Mouse (Mus musculus): ENCODE measurements around the gene Slc48a1. TPM values are rescaled to one million over a fixed set of nuclear protein-coding genes. Genes with fewer than 3 reads are reported as not detected.

The Slc48a1 gene
- polyA plus RNA-seq, 1 experiment from 2014 or later: 34.4 TPM

DNA sequence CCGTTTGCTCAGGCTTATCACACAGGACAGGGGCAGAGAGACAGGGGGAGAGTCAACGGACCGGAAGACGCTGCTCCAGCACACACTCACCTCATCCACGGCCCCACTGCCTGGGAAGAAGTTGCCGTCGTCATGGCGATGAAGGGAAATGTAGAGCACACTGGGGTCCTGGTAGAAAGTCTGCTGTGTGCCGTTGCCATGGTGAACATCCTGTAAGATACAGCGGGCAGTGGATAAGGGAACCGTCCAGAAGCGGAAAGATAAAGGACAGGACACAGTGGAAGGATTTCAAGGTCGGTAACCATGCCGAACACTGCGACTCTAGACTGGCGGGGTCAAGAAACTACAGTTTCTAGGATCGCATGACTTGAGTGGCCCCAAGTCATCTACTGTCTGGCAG lies 19.8 kb downstream of the Slc48a1 start:
- no peaks in the 10 kb centered on the region for H3K9me3 ChIP-seq (ENCODE audit: control insufficient read depth, low read length)
- no peak overlapping the region for H3K9ac ChIP-seq (ENCODE audit: low read depth, low read length)
- no peak overlapping the region for H3K27ac ChIP-seq (ENCODE audit: low read depth, low read length)
- WGBS: 73% methylated on average over 17 of the region's 17 CpGs
- ATAC-seq (ENCODE audit: low FRiP score, low TSS enrichment): no peak
- H3K27me3 ChIP-seq (ENCODE audit: control insufficient read depth, insufficient read depth, low read length): no peaks in the 10 kb centered on the region
- no peaks in the 10 kb centered on the region for H3K4me1 ChIP-seq (ENCODE audit: control insufficient read depth, insufficient read depth, low read length)
- peaks cover 77% of the 10 kb centered on the region for H3K36me3 ChIP-seq (ENCODE audit: control insufficient read depth, insufficient read depth, low read length)
- H3K4me2 ChIP-seq (replicated peaks; ENCODE audit: low read depth, low read length): no peak overlapping the region
- no peak overlapping the region for H3K4me3 ChIP-seq (ENCODE audit: low read length)

DNA sequence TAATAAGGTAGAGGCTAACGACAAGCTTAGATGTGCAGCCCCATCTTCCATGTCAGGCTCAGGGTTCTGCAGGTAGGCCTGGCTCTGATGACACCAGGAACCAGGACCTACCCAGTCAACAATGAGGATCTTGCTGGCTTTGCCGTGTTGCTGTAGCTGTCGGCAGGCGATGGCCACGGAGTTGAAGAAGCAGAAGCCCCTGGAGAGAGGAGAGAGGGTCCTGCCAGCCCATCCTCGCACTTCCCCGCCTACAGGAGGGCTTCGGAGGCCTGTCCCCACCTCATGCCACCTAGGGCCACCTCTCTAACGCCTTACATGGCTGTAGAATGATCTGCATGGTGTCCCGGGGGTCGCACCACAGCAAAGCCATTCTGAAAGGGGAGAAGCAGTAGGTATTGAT lies 21.1 kb downstream of the Slc48a1 start:
- no peaks in the 10 kb centered on the region for H3K9me3 ChIP-seq (ENCODE audit: control insufficient read depth, low read length)
- WGBS: 83% methylated on average over 11 of the region's 11 CpGs
- H3K9ac ChIP-seq (ENCODE audit: low read depth, low read length): no peak overlapping the region
- H3K4me3 ChIP-seq (ENCODE audit: low read length): no peak overlapping the region
- H3K4me1 ChIP-seq (ENCODE audit: control insufficient read depth, insufficient read depth, low read length): no peaks in the 10 kb centered on the region
- H3K27ac ChIP-seq (ENCODE audit: low read depth, low read length): no peak overlapping the region
- no peaks in the 10 kb centered on the region for H3K27me3 ChIP-seq (ENCODE audit: control insufficient read depth, insufficient read depth, low read length)
- no peak overlapping the region for H3K4me2 ChIP-seq (replicated peaks; ENCODE audit: low read depth, low read length)
- peaks cover 66% of the 10 kb centered on the region for H3K36me3 ChIP-seq (ENCODE audit: control insufficient read depth, insufficient read depth, low read length)
- no peak for ATAC-seq (ENCODE audit: low FRiP score, low TSS enrichment)

GRCm38 (mm10) chr15:97800853-97801252 lies 22.5 kb downstream of the Slc48a1 start:
- WGBS: 86% methylated on average over 13 of the region's 13 CpGs
- Histone ChIP-seq H3K36me3 (ENCODE audit: control insufficient read depth, insufficient read depth, low read length) (peaks cover 62% of the 10 kb centered on the region), H3K4me2 (replicated peaks; ENCODE audit: low read depth, low read length) (no peak overlapping the region), H3K9me3 (ENCODE audit: control insufficient read depth, low read length) (no peaks in the 10 kb centered on the region), H3K27me3 (ENCODE audit: control insufficient read depth, insufficient read depth, low read length) (no peaks in the 10 kb centered on the region), H3K27ac (ENCODE audit: low read depth, low read length) (no peak overlapping the region), H3K9ac (ENCODE audit: low read depth, low read length) (no peak overlapping the region), H3K4me3 (ENCODE audit: low read length) (no peak overlapping the region), H3K4me1 (ENCODE audit: control insufficient read depth, insufficient read depth, low read length) (no peaks in the 10 kb centered on the region)
- no peak for ATAC-seq (ENCODE audit: low FRiP score, low TSS enrichment)

DNA sequence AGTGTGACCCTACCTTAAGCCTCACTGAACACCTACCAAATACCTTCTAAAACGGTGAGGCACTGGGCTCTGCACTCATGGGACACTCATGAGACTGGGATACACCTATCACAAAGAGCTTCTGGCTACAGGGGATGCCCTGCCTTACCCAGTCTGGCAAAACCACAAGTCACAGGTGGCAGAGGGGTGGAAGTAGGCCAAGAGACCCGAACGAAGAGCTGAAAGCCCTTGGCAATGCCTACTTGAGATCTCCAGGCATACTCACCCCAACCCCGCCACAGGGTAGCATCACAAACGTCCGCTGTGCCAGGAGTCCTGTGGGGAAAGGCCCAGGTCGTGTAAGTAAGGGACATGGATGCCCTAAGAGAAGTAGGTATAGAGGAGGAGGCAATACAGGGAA lies 23.5 kb downstream of the Slc48a1 start:
- 78% methylated on average over 7 of the region's 7 CpGs for WGBS
- Histone ChIP-seq H3K9me3 (ENCODE audit: control insufficient read depth, low read length) (no peaks in the 10 kb centered on the region), H3K9ac (ENCODE audit: low read depth, low read length) (no peak overlapping the region), H3K27me3 (ENCODE audit: control insufficient read depth, insufficient read depth, low read length) (no peaks in the 10 kb centered on the region), H3K4me3 (ENCODE audit: low read length) (no peak overlapping the region), H3K27ac (ENCODE audit: low read depth, low read length) (no peak overlapping the region), H3K4me1 (ENCODE audit: control insufficient read depth, insufficient read depth, low read length) (no peaks in the 10 kb centered on the region), H3K36me3 (ENCODE audit: control insufficient read depth, insufficient read depth, low read length) (peaks cover 63% of the 10 kb centered on the region), H3K4me2 (replicated peaks; ENCODE audit: low read depth, low read length) (no peak overlapping the region)
- ATAC-seq (ENCODE audit: low FRiP score, low TSS enrichment): no peak

GRCm38 (mm10) chr15:97802575-97802974 lies 24.3 kb downstream of the Slc48a1 start:
- H3K27ac ChIP-seq (ENCODE audit: low read depth, low read length): no peak overlapping the region
- WGBS: 24% methylated on average over 13 of the region's 13 CpGs
- H3K27me3 ChIP-seq (ENCODE audit: control insufficient read depth, insufficient read depth, low read length): no peaks in the 10 kb centered on the region
- peak overlapping the region; percentile 14; the same call in 1 of the 2 replicates for H3K4me3 ChIP-seq (ENCODE audit: low read length)
- H3K4me2 ChIP-seq (replicated peaks; ENCODE audit: low read depth, low read length): peak overlapping the region; percentile 13; the same call in 1 of the 2 replicates
- peaks cover 63% of the 10 kb centered on the region for H3K36me3 ChIP-seq (ENCODE audit: control insufficient read depth, insufficient read depth, low read length)
- ATAC-seq (ENCODE audit: low FRiP score, low TSS enrichment): peak; percentile 49; the same call in 1 of the 2 replicates
- H3K4me1 ChIP-seq (ENCODE audit: control insufficient read depth, insufficient read depth, low read length): no peaks in the 10 kb centered on the region
- H3K9ac ChIP-seq (ENCODE audit: low read depth, low read length): no peak overlapping the region
- H3K9me3 ChIP-seq (ENCODE audit: control insufficient read depth, low read length): no peaks in the 10 kb centered on the region

GRCm38 (mm10) chr15:97807867-97808266 lies 29.5 kb downstream of the Slc48a1 start:
- peaks cover under 1% of the 10 kb centered on the region; the same call in 1 of the 2 replicates for H3K4me1 ChIP-seq (ENCODE audit: control insufficient read depth, insufficient read depth, low read length)
- whole genome bisulfite sequencing: 86% methylated on average over 12 of the region's 12 CpGs

GRCm38 (mm10) chr15:97808532-97808931 lies 30.2 kb downstream of the Slc48a1 start:
- Histone ChIP-seq H3K27ac (ENCODE audit: low read depth, low read length) (no peak overlapping the region), H3K4me1 (ENCODE audit: control insufficient read depth, insufficient read depth, low read length) (peaks cover 7% of the 10 kb centered on the region), H3K27me3 (ENCODE audit: control insufficient read depth, insufficient read depth, low read length) (no peaks in the 10 kb centered on the region), H3K9ac (ENCODE audit: low read depth, low read length) (no peak overlapping the region), H3K36me3 (ENCODE audit: control insufficient read depth, insufficient read depth, low read length) (peaks cover 56% of the 10 kb centered on the region), H3K4me3 (ENCODE audit: low read length) (no peak overlapping the region), H3K9me3 (ENCODE audit: control insufficient read depth, low read length) (no peaks in the 10 kb centered on the region), H3K4me2 (replicated peaks; ENCODE audit: low read depth, low read length) (no peak overlapping the region)
- no peak for ATAC-seq (ENCODE audit: low FRiP score, low TSS enrichment)
- 85% methylated on average over 13 of the region's 14 CpGs for WGBS

More at GRCm38 (mm10) chr15:97807867-97808266, 29.5 kb downstream of the Slc48a1 start:
- H3K27me3 ChIP-seq (ENCODE audit: control insufficient read depth, insufficient read depth, low read length): no peaks in the 10 kb centered on the region
- H3K9ac ChIP-seq (ENCODE audit: low read depth, low read length): no peak overlapping the region
- H3K4me3 ChIP-seq (ENCODE audit: low read length): no peak overlapping the region
- no peaks in the 10 kb centered on the region for H3K9me3 ChIP-seq (ENCODE audit: control insufficient read depth, low read length)
- peaks cover 56% of the 10 kb centered on the region for H3K36me3 ChIP-seq (ENCODE audit: control insufficient read depth, insufficient read depth, low read length)
- H3K27ac ChIP-seq (ENCODE audit: low read depth, low read length): no peak overlapping the region
- no peak for ATAC-seq (ENCODE audit: low FRiP score, low TSS enrichment)
- H3K4me2 ChIP-seq (replicated peaks; ENCODE audit: low read depth, low read length): no peak overlapping the region

GRCm38 (mm10) chr15:97809206-97809605 lies 30.9 kb downstream of the Slc48a1 start:
- no peak overlapping the region for H3K27ac ChIP-seq (ENCODE audit: low read depth, low read length)
- peaks cover 13% of the 10 kb centered on the region for H3K4me1 ChIP-seq (ENCODE audit: control insufficient read depth, insufficient read depth, low read length)
- 89% methylated on average over 14 of the region's 14 CpGs for WGBS
- H3K36me3 ChIP-seq (ENCODE audit: control insufficient read depth, insufficient read depth, low read length): peaks cover 56% of the 10 kb centered on the region
- no peak for ATAC-seq (ENCODE audit: low FRiP score, low TSS enrichment)
- no peak overlapping the region for H3K4me3 ChIP-seq (ENCODE audit: low read length)
- no peaks in the 10 kb centered on the region for H3K27me3 ChIP-seq (ENCODE audit: control insufficient read depth, insufficient read depth, low read length)
- H3K9ac ChIP-seq (ENCODE audit: low read depth, low read length): no peak overlapping the region
- H3K9me3 ChIP-seq (ENCODE audit: control insufficient read depth, low read length): no peaks in the 10 kb centered on the region
- no peak overlapping the region for H3K4me2 ChIP-seq (replicated peaks; ENCODE audit: low read depth, low read length)

DNA sequence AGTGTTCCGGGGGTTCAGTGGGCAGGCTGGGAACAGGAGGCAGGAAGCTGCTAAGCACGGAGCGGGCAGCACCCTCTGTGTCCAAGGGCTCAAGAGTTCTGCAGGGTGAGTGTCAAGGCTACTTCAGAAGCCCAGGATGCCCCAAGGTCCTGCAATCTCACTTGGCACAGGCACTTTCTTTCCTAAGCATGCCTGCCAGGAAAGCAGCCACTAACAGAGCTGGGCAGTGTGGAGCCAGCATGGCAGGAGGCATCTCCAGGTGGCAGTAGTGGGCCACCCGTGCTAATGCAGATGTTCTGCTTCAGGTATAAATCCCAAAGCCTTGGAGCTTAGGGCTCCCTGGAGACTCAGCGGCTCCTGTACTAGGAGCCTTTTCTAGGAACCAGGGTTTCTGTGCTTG lies 31.6 kb downstream of the Slc48a1 start:
- H3K27me3 ChIP-seq (ENCODE audit: control insufficient read depth, insufficient read depth, low read length): no peaks in the 10 kb centered on the region
- peaks cover 14% of the 10 kb centered on the region for H3K4me1 ChIP-seq (ENCODE audit: control insufficient read depth, insufficient read depth, low read length)
- H3K4me3 ChIP-seq (ENCODE audit: low read length): no peak overlapping the region
- no peak for ATAC-seq (ENCODE audit: low FRiP score, low TSS enrichment)
- no peaks in the 10 kb centered on the region for H3K9me3 ChIP-seq (ENCODE audit: control insufficient read depth, low read length)
- WGBS: 83% methylated on average over 5 of the region's 5 CpGs
- H3K27ac ChIP-seq (ENCODE audit: low read depth, low read length): no peak overlapping the region
- peaks cover 52% of the 10 kb centered on the region for H3K36me3 ChIP-seq (ENCODE audit: control insufficient read depth, insufficient read depth, low read length)
- no peak overlapping the region for H3K9ac ChIP-seq (ENCODE audit: low read depth, low read length)
- H3K4me2 ChIP-seq (replicated peaks; ENCODE audit: low read depth, low read length): no peak overlapping the region
